Mouse (Mus musculus) liver, adult (tissue): ENCODE results near the gene AK157302.
A peak's percentile ranks its signal among the peaks of the same experiment; 100 is the strongest.
"Not testable (repeated sequence)": the region's sequence is repeated elsewhere in the genome, so short reads cannot be mapped to it uniquely, and the experiment has no call there.

Experiments
- GATA4 ChIP-seq: IDR thresholded peaks from 2 replicates; pipeline ENCODE4 v1.6.1; 2014; ENCODE audit warnings: mild to moderate bottlenecking, low read length; ENCODE audit not compliant: insufficient replicate concordance

AK157302 gene

GRCm38 (mm10) chr13:21501182-21501581 is 6.2 kb downstream of the AK157302 start, which contains the start of gene Gm11273:
TSS of gene Gm11273 (minus strand) at chr13:21501418.
- TF ChIP-seq GATA4 = not testable (repeated sequence)

- no peak for TF ChIP-seq GATA4
Measured at GRCm38 (mm10) chr13:21502296-21502695, 7.3 kb downstream of the AK157302 start.

- TF ChIP-seq GATA4 = peak; percentile 22; the same call in 1 of the 2 replicates
Measured at GRCm38 (mm10) chr13:21506221-21506649, 11.2 kb downstream of the AK157302 start.

- no peak for TF ChIP-seq GATA4
Measured at GRCm38 (mm10) chr13:21530136-21530535, 35.1 kb downstream of the AK157302 start.

GRCm38 (mm10) chr13:21530781-21531201 is 35.8 kb downstream of the AK157302 start, which contains the start of gene Zkscan8:
TSS of gene Zkscan8 (minus strand) at chr13:21531120.
- TF ChIP-seq GATA4 = peak; percentile 41; the same call in 1 of the 2 replicates

GRCm38 (mm10) chr13:21542708-21543107 is 47.7 kb downstream of the AK157302 start, which contains the start of gene Olfr1366:
TSS of gene Olfr1366 (minus strand) at chr13:21542808.
- TF ChIP-seq GATA4 = no peak
